Mouse (Mus musculus): ENCODE results near the gene Arhgap19.

Gene Arhgap19

DNA sequence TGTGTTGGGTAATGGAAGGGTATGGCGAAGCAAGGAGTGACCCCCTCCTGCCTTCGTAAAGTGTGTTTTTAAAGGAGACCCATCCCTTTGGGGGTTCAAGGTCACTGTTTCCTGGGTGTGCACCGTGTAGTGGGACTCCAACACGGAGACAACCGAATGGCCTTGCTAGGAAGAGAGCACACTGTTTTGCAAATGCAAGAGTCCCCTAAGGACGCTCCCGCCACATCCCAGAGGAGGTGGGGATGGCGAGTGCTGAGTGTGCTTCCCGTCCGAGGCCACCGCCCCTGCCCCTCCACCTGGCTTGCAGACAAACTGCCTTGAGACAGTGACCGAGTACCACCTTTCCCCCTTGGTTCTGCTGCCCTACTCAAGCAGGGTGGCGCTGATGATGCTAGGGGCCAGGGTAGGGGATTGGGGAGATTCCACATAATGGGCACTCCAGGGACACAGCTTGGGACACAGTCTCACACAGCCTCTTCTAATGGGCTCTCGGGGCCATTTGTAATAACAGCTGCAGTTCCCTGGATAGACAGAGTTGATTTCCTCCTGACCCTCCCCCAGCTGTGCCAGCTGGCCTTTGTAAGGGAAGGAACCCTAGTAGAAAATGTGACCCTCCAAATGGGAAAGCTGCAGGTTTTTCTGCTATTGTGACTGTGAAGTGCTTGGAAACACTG, 30.0 kb upstream of the Arhgap19 start:
- DNase-seq, result no peak

DNA sequence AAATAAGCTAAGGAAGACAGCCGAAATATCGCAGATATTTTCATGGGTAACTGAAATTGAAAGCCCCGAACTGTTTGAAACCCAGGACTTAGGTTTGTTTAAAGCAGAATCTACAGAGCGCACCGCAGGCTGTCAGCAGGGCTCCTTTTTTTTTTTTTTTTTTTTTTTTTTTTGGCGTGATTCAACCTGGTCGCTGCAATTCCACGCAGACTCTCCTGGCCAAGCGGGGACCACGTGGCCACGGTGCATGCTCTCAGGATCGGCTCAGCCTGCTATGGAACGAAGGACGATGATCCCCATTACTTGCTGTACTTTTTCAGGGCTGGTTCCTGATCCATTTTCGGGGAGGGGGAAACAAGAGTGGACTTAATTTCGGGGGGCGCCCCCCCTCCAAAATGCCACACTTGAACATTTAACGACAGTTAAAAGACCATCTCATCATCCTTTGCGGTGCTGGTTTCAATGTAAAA, 29.3 kb upstream of the Arhgap19 start:
- DNase-seq, result no peak

DNA sequence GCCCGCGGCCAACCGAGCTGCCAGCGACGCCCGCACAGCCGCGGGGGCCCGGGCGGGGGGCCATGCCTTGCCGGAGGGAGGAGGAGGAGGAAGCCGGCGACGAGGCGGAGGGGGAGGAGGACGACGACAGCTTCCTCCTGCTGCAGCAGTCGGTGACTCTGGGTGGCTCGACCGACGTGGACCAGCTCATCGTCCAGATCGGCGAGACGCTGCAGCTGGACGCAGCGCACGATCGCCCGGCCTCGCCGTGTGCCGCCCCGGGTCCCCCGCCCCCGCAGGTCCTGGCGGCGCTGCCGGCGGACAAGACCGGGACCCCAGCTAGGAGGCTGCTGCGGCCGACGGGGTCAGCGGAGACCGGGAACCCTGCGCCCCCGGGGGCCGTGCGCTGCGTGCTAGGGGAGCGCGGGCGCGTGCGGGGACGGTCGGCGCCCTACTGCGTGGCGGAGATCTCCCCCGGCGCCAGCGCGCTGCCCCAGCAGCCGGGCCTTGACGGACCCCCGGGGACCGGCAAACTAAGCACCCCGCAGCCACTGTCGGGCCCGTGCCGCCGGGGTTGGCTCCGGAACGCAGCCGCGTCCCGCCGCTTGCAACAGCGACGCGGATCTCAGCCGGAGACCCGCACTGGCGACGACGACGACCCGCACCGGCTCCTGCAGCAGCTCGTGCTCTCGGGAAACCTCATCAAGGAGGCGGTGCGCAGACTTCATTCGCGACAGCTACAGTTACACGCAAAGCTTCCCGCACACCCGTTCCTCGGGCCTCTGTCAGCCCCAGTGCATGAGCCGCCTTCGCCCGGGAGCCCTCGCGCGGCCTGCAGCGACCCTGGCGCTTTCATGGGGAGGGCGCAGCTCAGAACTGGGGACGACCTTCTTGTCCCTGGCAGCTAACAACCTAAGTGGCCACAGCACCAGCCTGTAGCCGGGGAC, 28.5 kb upstream of the Arhgap19 start:
- DNase-seq, result peak; percentile 19

DNA sequence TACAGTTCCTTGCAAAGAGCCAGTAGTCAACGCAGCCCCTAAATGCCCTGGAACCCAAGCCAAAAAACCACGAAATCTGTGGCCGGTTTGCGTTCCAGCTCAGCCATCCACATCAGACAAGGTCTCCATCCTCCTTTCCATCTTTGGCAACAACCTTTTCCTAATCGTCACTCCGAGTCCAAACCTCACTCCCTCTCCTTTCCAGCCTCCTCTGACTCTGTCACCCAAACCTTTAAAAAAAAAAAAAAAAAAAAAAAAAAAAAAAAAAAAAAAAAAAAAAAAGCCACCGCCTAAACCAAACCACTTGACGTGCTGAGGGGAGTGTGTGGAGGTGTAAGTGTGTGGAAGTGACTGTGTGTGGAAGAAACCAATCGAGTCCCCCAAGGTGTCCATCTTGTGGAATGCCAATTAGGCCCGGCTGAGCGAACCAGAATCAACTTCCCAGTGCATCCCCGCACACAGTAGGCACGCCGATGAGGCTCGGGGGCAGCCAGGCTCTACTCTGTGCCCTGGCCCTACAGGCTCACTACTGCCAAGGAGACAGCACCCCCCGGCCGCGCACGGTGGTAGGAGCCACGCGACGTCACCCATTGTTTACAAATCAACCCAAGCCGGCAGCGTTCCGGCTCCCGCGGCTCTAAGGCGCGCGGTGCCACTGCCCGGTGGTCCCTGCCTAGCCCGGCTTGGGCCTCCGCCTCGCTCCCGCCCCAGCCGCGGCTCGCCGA, 27.7 kb upstream of the Arhgap19 start, which contains the start of gene Frat1:
Gene Frat1, plus strand, starts transcription at position 590 of the 725 bp plus-strand sequence.
- DNase-seq, result peak; percentile 85

DNA sequence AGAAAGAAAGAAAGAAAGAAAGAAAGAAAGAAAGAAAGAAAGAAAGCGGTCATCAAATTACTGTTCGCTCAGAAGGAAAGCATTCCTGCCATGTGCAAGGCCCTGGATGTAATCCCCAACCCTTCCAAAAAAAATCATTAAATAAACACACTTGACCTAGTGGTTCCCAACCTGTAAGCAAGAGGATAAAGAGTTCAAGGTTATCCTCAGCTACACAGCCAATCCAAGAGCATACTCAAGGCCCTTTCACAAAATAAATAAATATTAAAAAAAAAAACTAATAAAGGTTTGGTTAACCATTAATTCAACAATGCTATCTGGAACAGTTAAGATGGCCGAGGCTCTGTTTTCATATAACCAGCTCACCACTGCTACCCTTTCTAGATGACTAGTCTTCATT, 27.1 kb upstream of the Arhgap19 start:
- no peak for DNase-seq

DNA sequence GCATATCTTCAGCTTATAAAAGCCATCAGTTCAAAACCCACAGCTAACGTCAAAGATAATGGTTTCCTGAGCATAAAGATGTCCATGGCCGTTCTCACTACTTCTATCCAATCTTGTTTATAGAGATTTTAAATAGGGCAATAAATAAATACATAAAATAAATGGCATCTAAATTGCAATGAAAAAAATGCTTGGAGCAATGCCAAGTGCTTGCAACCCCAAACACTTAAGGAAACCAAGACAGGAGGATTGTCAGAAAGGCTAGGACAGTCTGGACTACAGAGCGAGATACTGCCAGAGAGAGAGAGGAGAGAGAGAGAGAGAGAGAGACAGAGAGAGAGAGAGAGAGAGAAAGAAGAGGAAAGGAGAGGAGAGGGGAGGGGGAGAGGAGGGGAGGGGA, 24.7 kb upstream of the Arhgap19 start:
- no peak for DNase-seq

DNA sequence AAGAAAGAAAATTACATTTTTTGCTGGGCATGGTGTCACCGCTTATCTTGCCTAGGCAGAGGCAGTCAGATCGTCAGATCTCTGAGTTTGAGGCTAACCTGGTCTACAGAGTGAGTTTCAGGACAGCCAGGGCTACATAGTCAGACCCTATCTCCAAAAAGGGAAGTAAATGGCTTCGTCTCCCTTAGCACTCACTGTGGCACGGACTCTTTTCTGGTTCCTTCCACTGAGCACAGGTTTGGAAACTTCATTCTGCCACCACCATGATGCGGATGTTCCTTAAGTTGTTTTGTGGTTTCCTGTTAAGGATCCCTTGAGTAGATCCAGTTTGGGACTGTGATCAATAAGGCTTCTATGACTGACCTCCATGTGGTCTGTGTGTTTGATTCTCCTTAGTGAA, 23.1 kb upstream of the Arhgap19 start:
- DNase-seq, result no peak

DNA sequence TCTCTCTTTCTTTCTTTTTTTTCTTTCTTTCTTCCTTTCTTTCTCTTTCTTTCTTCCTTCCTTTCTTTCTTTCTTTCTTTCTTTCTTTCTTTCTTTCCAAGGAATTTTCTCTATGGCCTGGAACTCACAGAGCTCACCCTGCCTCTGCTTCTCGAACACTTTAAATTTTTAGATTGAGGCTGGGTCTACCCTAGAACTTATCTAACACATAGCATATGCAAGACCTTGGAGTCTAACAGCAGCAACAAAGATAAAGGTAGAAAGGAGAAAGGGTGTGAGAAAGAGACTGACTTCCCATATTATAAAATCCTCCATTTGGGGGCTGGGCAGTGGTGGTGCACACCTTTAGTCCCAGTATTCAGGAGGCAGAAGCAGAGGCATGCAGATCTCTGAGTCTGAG, 20.7 kb upstream of the Arhgap19 start:
- DNase-seq, result no peak

DNA sequence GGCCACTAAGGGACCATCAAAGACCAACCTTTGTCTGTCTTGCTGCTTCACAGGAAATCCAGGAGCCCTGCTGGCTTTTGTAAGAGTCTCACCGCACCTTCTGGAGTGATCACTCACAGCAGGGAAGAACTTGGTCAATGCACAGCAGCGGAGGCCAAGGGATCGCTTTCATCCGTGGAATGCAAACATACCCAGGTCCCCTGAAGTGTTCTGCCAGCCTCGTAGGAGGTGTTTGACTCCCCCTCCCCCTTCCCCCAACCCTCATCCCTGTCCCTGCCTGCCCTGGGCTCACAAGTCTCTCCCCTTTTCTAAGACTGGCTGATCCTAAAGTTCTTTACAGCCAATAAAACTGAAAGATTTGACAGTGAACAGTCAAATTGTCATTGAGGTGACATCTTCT, 19.6 kb upstream of the Arhgap19 start:
- DNase-seq, result no peak

DNA sequence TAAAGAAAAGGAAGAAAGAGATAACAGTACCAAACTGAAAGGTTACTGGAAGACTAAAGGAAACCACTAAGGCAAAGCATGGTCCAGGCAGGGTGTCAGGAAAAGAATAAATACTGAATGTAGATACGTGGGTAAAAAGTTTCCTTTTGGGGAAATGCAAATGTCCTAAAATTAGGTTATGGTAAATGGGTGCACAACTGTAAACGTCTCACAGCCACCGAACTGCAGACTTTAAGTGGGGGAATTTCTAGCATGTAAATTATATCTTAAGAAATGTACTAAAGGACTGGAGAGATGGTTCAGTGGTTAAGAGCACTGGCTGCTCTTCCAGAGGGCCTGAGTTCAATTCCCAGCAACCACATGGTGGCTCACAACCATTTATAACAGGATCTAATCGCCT, 16.9 kb upstream of the Arhgap19 start:
- DNase-seq, result no peak

DNA sequence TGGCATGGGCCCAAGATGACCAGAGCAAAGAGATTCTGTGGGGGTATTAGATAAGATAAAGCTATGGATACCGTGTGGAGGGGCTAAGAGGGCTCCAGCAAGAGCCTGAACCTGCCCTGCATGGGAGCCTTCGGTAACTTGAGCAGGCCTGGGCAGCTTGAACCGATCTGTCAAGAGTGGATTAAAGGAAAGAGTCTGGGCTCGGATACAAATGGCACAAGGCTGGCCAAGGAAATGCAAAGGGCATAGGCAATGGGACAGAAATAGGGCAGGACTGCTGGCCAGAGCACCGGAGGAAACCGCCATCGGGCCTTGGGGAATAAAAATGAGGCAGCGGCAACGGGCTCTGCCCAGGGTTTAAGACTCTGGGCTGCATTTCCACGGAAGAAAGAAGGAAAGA, 15.5 kb upstream of the Arhgap19 start:
- no peak for DNase-seq

DNA sequence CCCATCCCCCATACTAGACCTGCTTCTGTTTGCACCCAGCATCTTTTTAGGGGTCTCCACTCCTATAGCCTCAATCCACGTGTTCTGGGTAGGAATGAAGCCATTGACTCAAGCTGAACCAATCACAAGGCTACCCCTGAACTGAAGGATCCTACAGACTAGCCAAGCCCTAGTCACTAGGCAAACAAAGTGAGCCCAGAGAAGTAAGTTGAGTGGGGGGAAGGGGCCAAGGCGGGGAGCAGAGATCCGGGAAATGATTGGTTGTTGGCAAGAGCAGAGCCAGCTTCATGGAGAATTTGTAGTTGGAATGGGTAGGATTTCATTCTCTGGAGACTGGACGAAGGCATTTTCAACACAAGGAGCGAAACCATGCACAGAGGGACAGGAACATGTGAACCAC, 15.1 kb upstream of the Arhgap19 start:
- DNase-seq, result no peak

DNA sequence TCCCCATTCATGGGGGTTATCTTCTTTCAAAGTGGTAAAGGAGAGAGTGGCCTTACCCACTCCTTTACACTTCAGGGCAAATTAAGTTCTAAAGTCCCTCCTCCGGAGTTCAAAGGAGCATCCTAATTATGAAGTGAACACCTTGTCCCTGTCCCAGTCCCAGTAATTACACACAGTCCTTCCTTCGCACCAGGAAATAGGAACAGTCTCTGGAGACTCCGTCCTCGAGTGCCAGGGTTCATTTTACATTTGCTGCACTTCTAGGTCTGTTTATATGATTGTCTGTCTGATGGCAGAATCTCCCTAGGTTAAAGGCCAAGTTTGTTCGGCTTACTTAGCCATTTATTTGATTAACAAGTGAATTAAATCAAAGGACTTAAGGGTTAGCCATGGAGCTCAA, 14.6 kb upstream of the Arhgap19 start:
- no peak for DNase-seq

DNA sequence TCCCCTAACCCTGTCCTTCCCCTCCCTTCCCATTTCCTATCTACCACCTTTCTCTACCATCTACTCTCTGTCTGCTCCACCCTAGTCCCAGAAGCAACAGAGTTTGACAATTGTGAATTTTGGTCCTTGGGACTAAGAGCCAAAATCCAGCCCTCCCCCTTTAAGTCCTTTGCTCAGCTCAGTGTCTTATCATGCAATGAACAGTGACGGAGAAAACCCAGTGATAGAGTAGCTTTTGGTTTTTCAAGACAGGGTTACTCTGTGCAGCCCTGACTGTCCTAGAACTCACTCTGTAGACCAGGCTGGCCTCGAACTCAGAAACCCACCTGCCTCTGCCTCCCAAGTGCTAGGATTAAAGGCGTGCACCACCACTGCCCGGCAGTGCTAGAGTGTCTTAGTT, 11.5 kb upstream of the Arhgap19 start:
- DNase-seq, result no peak

DNA sequence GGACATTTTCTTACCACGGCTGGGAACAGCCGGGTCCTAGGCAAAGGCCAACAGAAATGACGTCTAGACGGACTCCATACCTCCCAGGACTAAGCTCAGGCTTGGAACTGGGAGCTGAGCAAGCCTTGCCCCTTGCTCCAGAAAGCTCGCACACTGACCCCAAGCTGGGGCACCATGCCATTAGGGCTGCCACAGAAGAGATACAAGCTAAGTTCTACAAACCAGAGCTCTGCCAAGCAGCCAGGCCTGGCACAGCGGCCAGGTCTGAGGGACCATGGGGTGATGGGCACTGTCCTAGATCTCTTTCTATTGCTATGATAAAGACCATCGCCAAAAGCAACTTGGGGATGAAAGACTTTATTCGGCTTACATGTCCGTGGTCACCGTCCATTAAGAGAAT, 10.7 kb upstream of the Arhgap19 start:
- no peak for DNase-seq

DNA sequence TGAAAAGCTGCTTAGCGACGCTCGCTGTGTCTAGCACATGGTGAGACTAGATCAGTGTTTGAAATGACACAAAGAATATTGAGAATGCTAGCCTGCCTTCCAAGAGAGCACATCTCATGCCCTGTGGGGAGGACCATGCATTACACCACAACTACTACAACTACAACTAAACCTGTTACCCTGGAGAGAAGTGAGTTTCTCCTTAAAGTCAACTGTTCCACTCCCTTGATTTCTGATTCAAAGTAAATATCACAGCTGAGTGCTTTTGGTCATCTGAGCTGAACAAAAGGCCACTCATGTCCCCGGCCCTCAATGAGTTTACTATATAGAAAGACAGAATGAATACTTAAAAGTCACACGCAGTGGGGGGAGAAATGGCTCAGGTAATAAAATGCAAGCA, 8.2 kb upstream of the Arhgap19 start:
- no peak for DNase-seq

DNA sequence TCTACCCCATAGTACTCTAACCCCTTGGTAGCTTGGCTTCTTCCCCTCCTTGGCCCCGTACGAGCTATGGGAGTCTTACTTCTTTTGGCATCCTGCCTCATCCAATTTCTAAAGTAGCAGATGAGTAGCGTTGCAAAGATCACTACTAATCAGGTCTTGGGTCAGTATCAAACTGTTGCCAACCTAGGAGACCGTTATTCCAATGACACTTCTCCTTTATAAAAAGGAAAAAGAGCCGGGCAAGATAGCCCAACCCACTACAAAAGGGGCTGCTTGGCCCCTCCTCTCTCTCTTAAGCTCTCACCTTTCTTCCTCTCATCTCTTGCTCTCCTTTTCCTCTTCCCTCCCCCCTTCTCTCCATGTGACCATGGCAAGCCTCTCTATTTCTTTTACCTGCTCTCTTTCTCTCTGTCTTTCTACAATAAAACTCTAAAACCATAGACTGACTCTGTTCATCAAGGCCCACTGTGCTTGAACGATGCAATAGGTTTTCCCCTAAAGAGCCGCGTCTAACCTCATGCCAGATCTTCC, 6.3 kb upstream of the Arhgap19 start:
- DNase-seq, result no peak

DNA sequence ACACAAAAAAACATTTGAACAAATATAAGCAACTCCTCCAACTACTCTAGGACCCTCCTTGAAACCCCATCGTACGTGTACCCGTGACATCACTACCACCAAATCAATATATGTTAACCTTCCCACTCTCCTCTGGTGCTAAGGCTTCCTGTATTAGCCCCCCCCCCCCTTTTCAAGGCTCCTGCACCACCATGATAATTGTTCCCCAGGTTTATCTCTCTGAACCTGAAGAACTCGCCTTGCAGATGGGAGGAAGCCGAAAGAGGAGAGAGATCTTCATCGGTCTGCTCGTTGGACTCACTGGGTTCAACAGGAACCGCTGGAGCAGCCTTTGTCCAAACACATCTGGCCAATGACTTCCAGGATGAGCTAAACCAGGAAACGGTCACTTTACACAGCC, 5.7 kb upstream of the Arhgap19 start:
- no peak for DNase-seq

DNA sequence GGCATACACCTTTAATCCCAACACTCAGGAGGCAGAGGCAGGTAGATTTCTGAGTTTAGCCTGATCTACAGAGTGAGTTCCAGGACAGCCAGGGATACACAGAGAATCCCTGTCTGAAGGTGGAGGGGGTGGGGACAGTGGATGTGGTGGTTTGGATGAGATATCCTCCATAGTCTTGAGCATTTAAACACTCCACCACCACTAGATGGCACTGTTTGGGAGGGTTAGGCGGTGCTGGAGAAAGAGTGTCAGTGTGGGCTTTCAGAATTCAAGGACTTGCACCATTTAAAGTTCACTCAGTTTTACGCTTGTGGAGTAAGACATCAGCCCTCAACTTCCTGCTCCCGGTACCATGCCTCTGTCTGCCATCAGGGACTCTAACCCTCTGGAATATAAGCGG, 4.0 kb upstream of the Arhgap19 start:
- DNase-seq, result no peak

DNA sequence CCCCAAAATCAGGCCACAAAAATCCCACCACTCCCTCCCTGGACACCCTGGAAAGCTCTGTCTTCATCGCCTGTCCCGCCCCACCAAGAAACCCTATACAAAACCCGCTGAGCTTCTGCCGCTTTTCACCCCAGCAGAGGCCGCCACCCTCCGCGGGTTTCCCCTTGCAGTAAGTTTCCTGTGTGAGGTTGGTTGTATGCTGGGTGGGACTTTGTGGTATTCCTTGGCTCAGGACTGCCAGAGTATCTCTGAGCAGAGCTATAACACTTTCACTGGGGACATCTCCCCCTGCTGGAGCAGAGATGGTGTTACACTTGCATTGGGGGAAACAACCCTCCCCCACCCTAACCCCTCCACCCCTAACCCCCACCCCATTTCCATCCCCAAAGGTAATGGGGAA, 1.5 kb upstream of the Arhgap19 start:
- no peak for DNase-seq

DNA sequence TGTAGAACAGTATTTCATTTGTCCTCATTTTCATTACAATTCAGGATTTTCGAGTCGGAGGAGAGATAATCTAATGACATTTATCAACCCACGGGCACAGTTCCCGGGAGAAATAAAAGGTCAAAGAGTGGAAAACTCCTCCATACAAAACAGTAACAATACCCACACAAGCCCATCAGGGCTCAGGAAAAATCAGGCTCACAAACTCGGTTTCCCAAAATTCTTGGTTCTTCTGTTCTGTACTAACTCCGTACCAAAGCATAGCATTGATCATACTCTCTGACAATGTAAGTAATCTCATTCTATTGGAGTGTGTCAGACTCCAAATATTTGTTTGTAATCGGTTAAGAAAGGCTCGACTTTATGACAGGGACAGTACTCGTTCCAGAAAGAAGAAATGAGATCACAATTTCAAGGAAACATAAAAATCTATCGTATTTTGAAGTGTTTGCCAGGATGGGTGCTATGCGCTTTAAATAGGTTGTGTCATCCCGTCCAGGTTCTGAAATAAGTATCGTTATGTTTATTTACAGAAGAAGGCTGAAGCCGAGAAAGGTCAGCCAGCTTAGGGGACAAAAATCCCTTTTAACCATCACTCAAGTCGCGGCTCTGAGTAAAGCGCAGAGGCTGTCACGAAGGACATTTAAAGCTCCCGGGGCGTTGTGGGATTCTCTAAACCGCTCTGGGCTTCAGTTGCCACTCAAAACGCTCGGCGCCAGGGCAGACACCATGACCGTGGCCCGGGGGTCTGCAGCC, 683 bp downstream of the Arhgap19 start:
- DNase-seq, result no peak

DNA sequence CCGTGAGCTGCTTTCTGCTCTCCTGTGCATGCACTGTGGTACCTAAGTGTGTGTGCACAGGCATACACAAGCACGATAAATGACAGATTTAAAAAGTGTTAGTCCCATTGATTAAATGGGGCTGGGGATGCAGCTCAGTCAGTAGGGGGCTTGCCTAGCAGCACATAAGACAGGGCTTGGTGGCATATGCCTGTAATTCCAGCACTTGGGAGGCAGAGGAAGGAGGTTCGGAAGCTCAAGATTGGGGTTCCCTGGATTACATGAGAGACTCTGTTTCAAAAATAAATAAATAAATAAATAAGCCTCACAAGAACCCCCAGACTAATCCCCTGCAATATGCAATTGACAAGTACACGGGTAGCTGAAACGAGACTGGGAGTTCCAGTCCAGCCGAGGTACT, 1.4 kb downstream of the Arhgap19 start:
- no peak for DNase-seq

DNA sequence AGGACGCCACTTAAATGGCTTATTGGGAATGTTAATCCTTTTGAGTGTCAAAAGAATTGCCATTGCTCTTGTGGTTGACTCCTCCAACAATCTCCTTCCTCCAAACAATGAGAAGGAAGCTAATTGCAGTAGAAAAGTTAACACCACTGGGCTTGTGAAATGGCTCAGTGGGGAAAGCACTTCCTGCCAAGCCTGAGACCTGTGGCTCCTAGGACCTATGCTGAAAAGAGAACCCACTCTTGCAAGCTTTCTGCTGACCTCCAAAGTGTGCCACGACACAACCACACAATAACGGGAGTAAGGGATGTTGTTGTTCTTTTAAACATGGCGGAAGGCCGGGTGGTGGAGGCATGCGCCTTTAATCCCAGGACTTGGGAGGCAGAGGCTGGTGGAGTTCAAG, 4.3 kb downstream of the Arhgap19 start:
- no peak for DNase-seq

All from kidney, adult 9 months (tissue).